Mouse (Mus musculus) yolk sac, embryonic 10.5 days (tissue): ENCODE measurements around the gene Rpl38.
A peak's percentile ranks its signal among the peaks of the same experiment; 100 is the strongest.
"Not testable (repeated sequence)": the region's sequence is repeated elsewhere in the genome, so short reads cannot be mapped to it uniquely, and the experiment has no call there.

Experiments used
- DNase-seq: peaks from one replicate; pipeline ENCODE4 v3.0.0-alpha.2; 2017; ENCODE audit warnings: low spot score

Gene Rpl38

DNA sequence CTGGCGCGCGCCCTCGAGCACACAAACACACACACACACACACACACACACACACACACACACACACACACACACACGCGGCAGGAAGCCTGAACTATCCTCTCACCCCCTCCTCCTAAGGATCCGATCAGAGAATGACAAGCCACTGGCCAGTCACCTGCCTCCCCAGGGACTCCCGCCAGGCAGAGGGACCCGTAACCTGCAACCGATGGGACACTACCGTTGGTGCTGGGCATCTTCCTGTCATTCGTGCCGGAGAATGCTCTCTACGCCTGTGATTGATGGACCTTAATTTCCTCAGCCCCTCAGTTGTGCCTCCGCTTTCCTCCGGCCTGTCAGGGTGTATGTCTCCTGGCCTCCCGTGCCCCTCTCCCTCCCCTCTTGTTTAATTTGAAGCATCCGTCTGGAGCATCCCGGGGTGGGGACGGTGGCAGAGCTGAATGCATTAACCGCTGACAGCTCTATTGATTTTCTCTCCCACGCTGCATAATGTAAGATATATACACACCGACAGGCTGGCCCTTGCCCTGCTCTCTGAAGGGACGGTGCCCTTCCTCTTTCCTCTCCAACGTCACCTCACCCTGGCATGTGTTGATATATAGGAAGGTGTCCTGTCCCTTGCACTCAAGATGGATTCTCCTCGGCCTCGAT, 11.2 kb upstream of the Rpl38 start:
- DNase-seq: no peak

DNA sequence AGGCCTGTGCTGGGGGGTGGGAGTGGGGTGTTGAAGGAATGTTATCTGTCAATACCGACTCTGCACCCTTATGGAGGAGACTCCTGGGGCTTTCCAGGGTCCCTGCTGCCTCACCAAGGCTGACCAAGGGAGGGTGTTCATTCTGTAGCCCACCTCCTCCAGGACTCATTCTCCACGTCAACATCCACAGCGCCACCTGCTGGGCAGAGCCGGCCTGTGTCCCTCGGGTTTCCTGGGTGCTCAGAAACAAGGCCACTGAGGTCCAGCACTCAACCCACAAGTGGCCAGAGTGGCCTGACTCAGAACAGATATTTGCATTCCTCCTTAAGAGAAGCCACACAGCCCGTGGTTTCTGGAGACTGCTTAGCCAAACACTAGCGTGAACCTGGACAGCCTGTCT, 10.6 kb upstream of the Rpl38 start:
- no peak for DNase-seq

DNA sequence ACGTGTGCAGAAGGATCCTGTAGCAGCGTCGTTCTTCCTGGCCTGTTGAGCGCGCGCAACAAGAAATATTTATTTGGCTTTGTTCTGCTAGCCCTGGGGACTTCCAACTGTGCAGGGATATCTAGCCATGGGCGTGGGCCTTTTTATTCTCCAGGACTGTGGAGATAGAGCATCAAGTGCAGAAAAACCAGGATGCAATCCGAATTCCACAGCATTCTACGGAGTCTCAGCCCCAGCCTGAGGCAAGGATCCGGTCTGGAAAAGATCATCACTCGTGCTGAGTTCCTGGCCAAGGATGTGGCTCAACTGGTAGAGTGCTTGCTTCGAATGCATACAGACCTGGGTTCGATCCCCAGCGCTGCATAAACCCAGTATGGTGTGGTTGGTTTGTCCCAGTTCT, 6.2 kb upstream of the Rpl38 start:
- no peak for DNase-seq

DNA sequence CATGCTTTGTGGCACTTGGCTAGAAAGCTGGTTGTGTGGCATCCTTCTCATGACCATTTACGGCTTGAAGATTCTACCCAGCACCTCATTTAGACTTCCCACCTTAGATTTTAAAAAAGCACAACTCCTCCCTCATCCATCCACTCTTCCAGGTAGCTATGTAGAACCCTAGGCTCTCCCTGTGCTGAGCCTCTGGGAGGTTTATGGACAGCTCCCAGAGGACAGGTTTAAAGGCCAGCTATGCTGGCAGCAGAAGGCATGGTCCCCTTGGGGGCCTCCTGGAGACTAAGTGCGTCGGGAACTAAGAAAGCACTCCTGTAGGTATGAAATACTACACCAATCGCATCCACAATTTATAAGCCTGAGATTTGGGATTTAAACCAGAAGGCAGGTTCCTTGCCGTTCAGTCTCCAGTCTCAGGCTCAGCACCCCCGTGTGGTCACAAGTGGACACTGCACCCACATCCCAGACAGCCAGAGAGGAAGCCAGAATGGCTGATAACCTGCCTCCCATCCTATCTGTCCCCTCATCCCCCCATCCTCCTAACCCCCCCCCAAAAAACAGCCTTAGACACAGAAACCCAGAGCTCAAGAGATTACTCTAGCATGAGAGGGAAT, 5.5 kb upstream of the Rpl38 start:
- DNase-seq: no peak

DNA sequence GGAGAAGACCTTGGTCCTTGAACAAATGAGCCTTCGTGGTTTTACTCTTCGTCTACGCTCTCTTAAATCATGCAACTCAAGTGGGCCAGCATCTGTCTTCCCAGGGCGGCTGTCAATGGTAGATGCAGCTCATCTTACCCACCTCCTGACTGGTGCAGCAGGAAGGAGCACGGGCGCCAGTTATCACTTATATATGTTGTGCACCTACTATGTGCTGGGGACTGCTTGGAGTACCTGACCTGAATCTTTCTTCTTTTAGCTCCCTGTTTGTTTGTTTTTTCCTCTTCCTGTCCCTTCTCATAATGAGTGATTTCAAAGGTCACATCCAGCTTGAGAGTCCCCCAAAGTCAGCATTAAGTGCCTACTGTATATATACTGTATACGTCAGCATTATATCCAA, 4.2 kb upstream of the Rpl38 start:
- DNase-seq: no peak

DNA sequence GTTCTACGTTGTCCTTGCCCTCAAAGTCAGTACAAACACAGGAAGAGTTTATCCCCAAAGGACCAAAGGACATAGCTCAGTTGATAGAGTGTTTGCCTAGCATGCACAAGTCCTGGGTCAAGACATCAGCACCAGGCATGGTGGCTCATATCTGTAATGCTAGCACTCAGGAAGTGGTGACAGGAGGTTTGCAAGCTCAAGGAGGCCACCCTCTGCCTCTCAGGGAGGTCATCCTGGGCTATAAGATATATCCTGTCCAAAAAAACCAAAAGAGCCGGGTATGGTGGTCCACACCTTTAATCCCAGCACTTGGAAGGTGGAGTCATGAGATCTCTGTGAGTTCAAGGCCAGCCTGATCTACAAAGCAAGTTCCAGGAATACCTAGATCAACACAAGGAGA, 2.9 kb upstream of the Rpl38 start:
- DNase-seq: no peak

DNA sequence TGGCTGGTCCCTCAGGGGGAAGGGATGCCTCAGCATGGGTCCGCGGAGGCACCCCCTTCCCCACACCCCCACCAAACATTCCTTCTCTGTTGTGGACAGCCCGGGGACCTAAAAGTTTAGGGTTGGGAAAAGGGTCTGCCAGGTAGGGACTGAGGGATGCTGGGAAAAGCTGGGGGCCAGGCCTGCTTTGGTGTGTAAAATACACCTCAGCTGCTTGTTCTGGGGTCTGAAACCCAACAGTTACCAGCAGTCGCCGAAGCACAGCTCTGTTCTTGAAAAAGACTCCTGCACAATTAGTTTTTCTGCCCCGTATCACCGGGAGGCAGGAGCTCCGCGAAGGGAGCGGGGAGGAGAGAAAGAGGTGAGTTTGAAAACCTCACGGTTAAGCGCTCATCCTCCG, 1.5 kb upstream of the Rpl38 start:
- no peak for DNase-seq

GRCm38 (mm10) chr11:114667236-114667931, 940 bp upstream of the Rpl38 start:
- DNase-seq: no peak

DNA sequence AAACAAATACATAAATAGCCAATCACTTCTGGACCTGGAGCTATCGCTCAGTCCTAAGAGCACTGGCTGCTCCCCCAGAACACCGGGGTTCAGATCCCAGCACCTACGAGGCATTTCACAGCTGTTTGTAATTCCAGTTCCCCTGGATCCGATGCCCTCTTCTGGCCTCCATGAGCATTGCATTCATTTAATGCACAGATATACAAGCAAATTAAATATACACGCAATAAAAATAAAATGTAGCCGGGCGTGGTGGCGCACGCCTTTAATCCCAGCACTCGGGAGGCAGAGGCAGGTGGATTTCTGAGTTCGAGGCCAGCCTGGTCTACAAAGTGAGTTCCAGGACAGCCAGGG, 415 bp upstream of the Rpl38 start:
- DNase-seq: peak; percentile 33

GRCm38 (mm10) chr11:114668741-114669623, 658 bp downstream of the Rpl38 start:
- DNase-seq: peak; percentile 64

- DNase-seq: peak; percentile 28
These were observed 1.4 kb downstream of the Rpl38 start for GRCm38 (mm10) chr11:114669651-114670168.

GRCm38 (mm10) chr11:114671147-114671546, 2.8 kb downstream of the Rpl38 start:
- peak; percentile 44 for DNase-seq

DNA sequence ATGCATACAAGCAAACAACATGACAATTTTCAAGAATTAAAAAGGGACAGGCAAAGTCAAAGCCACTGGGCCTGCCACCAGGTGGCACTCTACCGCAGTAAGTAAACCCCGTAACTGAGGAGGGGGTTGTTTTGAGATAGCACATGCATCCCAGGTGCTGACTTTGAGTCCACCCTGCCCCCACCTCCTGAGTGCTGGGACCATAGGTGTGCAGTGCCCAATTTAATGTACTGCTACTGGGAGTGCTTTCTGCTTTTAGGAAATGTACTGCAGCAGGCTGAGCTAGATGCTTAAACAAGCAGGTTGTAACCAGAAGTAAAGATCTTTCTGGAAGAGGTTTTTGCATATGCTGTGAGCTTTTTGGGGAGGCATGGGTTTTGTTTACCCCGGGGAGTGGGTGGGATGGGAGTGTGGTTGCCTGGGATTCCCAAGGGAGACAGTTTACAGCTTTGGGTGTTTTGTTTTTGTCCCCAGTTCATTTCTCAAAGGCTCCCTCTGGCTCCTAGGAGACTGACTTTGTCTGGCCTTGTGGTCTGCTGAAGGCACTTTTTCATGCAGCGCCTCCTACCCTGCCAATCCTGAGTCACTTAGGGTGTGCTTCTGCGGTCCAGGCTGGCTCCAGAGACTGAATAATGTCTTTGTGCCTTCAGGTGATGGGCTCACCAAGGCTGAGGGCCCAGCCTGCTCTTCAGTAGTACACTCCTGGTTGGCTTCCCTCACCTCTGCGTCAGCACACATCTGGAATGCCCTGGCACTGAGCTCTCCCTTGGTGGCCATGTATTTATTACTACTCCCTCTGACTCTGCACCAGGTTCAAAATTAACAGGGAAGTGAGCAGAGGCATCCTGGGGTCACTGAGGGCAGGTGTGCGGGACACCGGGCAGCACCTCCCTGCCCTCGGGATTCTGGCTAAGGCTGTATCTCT, 4.7 kb downstream of the Rpl38 start:
- peak; percentile 25 for DNase-seq

DNA sequence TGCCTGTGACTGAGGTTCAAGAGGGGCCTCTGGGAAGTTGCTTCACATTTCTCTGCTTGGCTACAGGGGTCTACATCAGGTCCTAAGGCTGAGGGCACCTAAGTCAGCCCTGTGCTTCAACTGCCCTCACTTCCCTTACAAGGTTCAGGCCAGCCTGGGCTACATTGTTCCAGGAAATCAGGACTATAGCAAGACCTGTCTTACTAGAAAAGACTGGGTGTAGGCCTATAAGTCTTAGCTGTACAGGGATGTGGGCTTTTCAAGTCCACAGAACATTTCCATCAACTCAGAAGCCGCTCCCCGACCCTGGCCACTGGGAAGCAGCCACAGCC, 5.4 kb downstream of the Rpl38 start:
- no peak for DNase-seq

GRCm38 (mm10) chr11:114674180-114674579, 5.9 kb downstream of the Rpl38 start:
- DNase-seq: peak; percentile 27

DNA sequence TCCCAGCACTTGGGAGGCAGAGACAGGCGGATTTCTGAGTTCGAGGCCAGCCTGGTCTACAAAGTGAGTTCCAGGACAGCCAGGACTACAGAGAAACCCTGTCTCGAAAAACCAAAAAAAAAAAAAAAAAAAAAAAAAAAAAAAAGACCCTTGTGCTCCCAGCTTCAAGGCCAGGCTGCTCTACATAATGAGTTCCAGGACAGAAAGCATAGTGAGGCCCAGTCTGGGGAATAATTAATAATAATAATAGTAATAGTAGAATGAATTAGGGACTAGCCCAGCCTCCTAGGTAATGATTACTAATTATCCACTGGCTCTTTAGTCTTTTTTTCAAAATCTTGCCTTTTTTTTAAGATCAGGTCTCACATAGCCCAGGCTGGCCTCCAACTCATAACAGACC, 6.5 kb downstream of the Rpl38 start:
- not testable (repeated sequence) for DNase-seq

DNA sequence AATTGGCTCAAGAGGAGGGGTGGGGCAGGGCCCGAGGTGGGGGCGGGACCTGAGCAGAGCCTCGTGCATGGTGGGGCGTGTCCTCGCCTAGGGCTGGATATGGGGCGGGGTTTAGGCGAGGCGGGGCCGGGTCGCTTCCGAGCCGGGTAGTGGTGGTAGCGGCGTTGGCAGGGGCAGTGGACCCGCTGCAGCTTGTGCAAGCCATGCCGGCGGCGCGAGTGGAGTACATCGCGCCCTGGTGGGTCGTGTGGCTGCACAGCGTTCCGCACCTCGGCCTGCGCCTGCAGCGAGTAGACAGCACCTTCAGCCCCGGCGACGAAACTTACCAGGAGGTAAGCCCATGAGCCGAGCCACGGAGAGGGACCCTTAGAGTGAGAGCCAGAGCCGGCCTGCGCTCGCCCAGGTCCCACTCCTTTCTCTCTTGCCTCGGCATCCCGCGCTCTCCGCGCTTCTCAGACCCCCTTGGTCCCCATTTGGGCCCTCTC, 7.1 kb downstream of the Rpl38 start, which contains the start of gene Ttyh2:
Ttyh2 (plus strand) TSS at position 91 of the 485 bp plus-strand sequence.
- peak; percentile 90 for DNase-seq

GRCm38 (mm10) chr11:114675826-114676401, 7.6 kb downstream of the Rpl38 start:
- no peak for DNase-seq

DNA sequence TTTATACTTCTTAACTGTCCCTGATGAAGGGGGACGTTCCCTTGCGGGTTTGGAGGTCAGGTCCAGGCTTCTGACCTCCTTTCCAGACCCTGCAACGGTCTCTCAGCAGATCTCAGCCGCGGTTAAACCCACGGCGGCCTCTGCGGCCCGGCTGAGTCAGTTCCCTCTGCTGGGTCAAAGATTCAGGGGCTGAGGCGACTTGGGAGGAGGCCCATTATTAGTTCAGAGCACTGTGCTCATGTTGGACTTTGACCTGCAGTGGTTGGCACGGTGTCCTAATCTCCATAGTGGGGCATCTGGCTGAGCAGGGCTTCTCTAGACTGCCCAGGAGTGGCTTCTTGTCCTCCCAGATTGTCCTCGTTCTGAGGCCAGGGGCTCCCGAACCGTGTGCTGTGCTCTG, 8.1 kb downstream of the Rpl38 start:
- DNase-seq: peak; percentile 31

GRCm38 (mm10) chr11:114676896-114677530, 8.7 kb downstream of the Rpl38 start:
- no peak for DNase-seq
